Mouse (Mus musculus): Measurements from ENCODE around the gene Smu1. TPM values are rescaled to one million over a fixed set of nuclear protein-coding genes. Genes with fewer than 3 reads are reported as not detected.

Gene Smu1
- polyA plus RNA-seq, 1 experiment = 81.4 TPM

- Histone ChIP-seq H3K36me3 (ENCODE audit: control insufficient read depth, insufficient read depth) (no peaks in the 10 kb centered on the region), H3K27me3 (ENCODE audit: control insufficient read depth, insufficient read depth, insufficient read length) (no peaks in the 10 kb centered on the region), H3K79me3 (ENCODE audit: low read depth) (peaks cover 2% of the 10 kb centered on the region), H3ac (ENCODE audit: control insufficient read depth, insufficient read length, low read depth) (no peak overlapping the region), H3K79me2 (ENCODE audit: control insufficient read depth, insufficient read depth) (peaks cover 18% of the 10 kb centered on the region), H3K4me3 (ENCODE audit: insufficient read depth, poor library complexity, severe bottlenecking) (peak overlapping the region; percentile 52)
- no peak for TF ChIP-seq MAX (IDR thresholded peaks at IDR 0.05)
- no peak for TF ChIP-seq MYOG (IDR thresholded peaks at IDR 0.05; ENCODE audit: control insufficient read depth, extremely low read depth, insufficient read length)
- no peak for TF ChIP-seq CTCF (IDR thresholded peaks at IDR 0.05; ENCODE audit: control insufficient read depth, insufficient read depth, insufficient read length)
- no peak for TF ChIP-seq CEBPB (IDR thresholded peaks at IDR 0.05; ENCODE audit: low read depth)
- TF ChIP-seq MYOD1 (IDR thresholded peaks at IDR 0.05; ENCODE audit: control insufficient read depth, insufficient read length, low read depth) = no peak
- no peak for TF ChIP-seq FOSL1 (IDR thresholded peaks at IDR 0.05; ENCODE audit: insufficient read depth, low read length, poor library complexity, severe bottlenecking)
- TF ChIP-seq USF1 (IDR thresholded peaks at IDR 0.05; ENCODE audit: low read depth) = no peak
Measured at GRCm38 (mm10) chr4:40701796-40702195, 55.9 kb downstream of the Smu1 start.

GRCm38 (mm10) chr4:40700216-40700615, 57.5 kb downstream of the Smu1 start:
- Histone ChIP-seq H3K79me2 (ENCODE audit: control insufficient read depth, insufficient read depth) (peaks cover 18% of the 10 kb centered on the region), H3K36me3 (ENCODE audit: control insufficient read depth, insufficient read depth) (peaks cover 4% of the 10 kb centered on the region), H3K79me3 (ENCODE audit: low read depth) (peaks cover 2% of the 10 kb centered on the region), H3K27me3 (ENCODE audit: control insufficient read depth, insufficient read depth, insufficient read length) (no peaks in the 10 kb centered on the region), H3K4me3 (ENCODE audit: insufficient read depth, poor library complexity, severe bottlenecking) (no peak overlapping the region), H3ac (ENCODE audit: control insufficient read depth, insufficient read length, low read depth) (no peak overlapping the region)
- TF ChIP-seq USF1 (IDR thresholded peaks at IDR 0.05; ENCODE audit: low read depth) (peak; percentile 36), CEBPB (IDR thresholded peaks at IDR 0.05; ENCODE audit: low read depth) (no peak)

- Histone ChIP-seq H3K36me3 (ENCODE audit: control insufficient read depth, insufficient read depth) (peaks cover 24% of the 10 kb centered on the region), H3K79me2 (ENCODE audit: control insufficient read depth, insufficient read depth) (peaks cover 12% of the 10 kb centered on the region), H3K79me3 (ENCODE audit: low read depth) (peaks cover 2% of the 10 kb centered on the region), H3K27me3 (ENCODE audit: control insufficient read depth, insufficient read depth, insufficient read length) (no peaks in the 10 kb centered on the region), H3ac (ENCODE audit: control insufficient read depth, insufficient read length, low read depth) (no peak overlapping the region), H3K4me3 (ENCODE audit: insufficient read depth, poor library complexity, severe bottlenecking) (no peak overlapping the region)
- no peak for TF ChIP-seq USF1 (IDR thresholded peaks at IDR 0.05; ENCODE audit: low read depth)
- TF ChIP-seq FOSL1 (IDR thresholded peaks at IDR 0.05; ENCODE audit: insufficient read depth, low read length, poor library complexity, severe bottlenecking) = no peak
- no peak for TF ChIP-seq MYOD1 (IDR thresholded peaks at IDR 0.05; ENCODE audit: control insufficient read depth, insufficient read length, low read depth)
- TF ChIP-seq CEBPB (IDR thresholded peaks at IDR 0.05; ENCODE audit: low read depth) = no peak
- no peak for TF ChIP-seq CTCF (IDR thresholded peaks at IDR 0.05; ENCODE audit: control insufficient read depth, insufficient read depth, insufficient read length)
- TF ChIP-seq MYOG (IDR thresholded peaks at IDR 0.05; ENCODE audit: control insufficient read depth, extremely low read depth, insufficient read length) = no peak
- TF ChIP-seq MAX (IDR thresholded peaks at IDR 0.05) = no peak
Measured at GRCm38 (mm10) chr4:40697059-40697458, 60.7 kb downstream of the Smu1 start.

- no peak for TF ChIP-seq MAX (IDR thresholded peaks at IDR 0.05)
- no peak for TF ChIP-seq CEBPB (IDR thresholded peaks at IDR 0.05; ENCODE audit: low read depth)
- TF ChIP-seq MYOD1 (IDR thresholded peaks at IDR 0.05; ENCODE audit: control insufficient read depth, insufficient read length, low read depth) = no peak
- TF ChIP-seq CTCF (IDR thresholded peaks at IDR 0.05; ENCODE audit: control insufficient read depth, insufficient read depth, insufficient read length) = no peak
- TF ChIP-seq MYOG (IDR thresholded peaks at IDR 0.05; ENCODE audit: control insufficient read depth, extremely low read depth, insufficient read length) = no peak
- TF ChIP-seq USF1 (IDR thresholded peaks at IDR 0.05; ENCODE audit: low read depth) = no peak
- TF ChIP-seq FOSL1 (IDR thresholded peaks at IDR 0.05; ENCODE audit: insufficient read depth, low read length, poor library complexity, severe bottlenecking) = no peak
- H3K27me3 ChIP-seq (ENCODE audit: control insufficient read depth, insufficient read depth, insufficient read length) = no peaks in the 10 kb centered on the region
- no peak overlapping the region for H3ac ChIP-seq (ENCODE audit: control insufficient read depth, insufficient read length, low read depth)
- H3K4me3 ChIP-seq (ENCODE audit: insufficient read depth, poor library complexity, severe bottlenecking) = no peak overlapping the region
- no peaks in the 10 kb centered on the region for H3K79me3 ChIP-seq (ENCODE audit: low read depth)
- H3K79me2 ChIP-seq (ENCODE audit: control insufficient read depth, insufficient read depth) = no peaks in the 10 kb centered on the region
- peaks cover 40% of the 10 kb centered on the region for H3K36me3 ChIP-seq (ENCODE audit: control insufficient read depth, insufficient read depth)
Measured at GRCm38 (mm10) chr4:40691100-40691499, 66.6 kb downstream of the Smu1 start.

Small RNA genes lying within 50 kb of the gene (microRNA-seq; reads per million reads assigned to microRNA genes)
- not detected for gene Mir207 (ENCODE audit: borderline microRNAs expressed)

Other genes starting within 250 kb of the Smu1 start
- gene Aptx, start 54.7 kb downstream of the Smu1 start, polyA plus RNA-seq (2012; fragmentation: generic; extraction: Trizol) = 13.9 TPM
- gene Dnaja1, start 35.8 kb downstream of the Smu1 start, polyA plus RNA-seq (2012; fragmentation: generic; extraction: Trizol) = 106 TPM
- 42.2 TPM for gene B4galt1, start 96.1 kb upstream of the Smu1 start, polyA plus RNA-seq (2012; fragmentation: generic; extraction: Trizol)
- not detected for gene Spink4, start 162.1 kb upstream of the Smu1 start, polyA plus RNA-seq (2012; fragmentation: generic; extraction: Trizol)
- 170 TPM for gene Bag1, start 190.4 kb upstream of the Smu1 start, polyA plus RNA-seq (2012; fragmentation: generic; extraction: Trizol)
- 48.8 TPM for gene Chmp5, start 190.5 kb upstream of the Smu1 start, polyA plus RNA-seq (2012; fragmentation: generic; extraction: Trizol)
- gene Nfx1, start 213.0 kb upstream of the Smu1 start, polyA plus RNA-seq (2012; fragmentation: generic; extraction: Trizol) = 29.0 TPM